Comparison of ENCODE assay signal across 17 mouse cellular contexts in genomic region chr6:82748106-82748672, GRCm38 (mm10). TPM values are rescaled to one million over a fixed set of nuclear protein-coding genes. Genes with fewer than 3 reads are reported as not detected.
A peak's percentile ranks its signal among the peaks of the same experiment; 100 is the strongest.
DNase-seq lines count a peak whose midpoint lies in the region; ATAC-seq and TF ChIP-seq lines count a peak whose summit lies in the region.
"Had no signal": no experiment of that assay in that cellular context is flagged by ENCODE, and none has a peak within 500 bp of the region (broad histone marks: within the 10 kb centered on the region; RNA-seq: fewer than 3 reads in every experiment).

No protein-coding gene starts in this region.

- H3K9ac ChIP-seq in heart, embryonic 15.5 days = no peak overlapping the region
- no peak overlapping the region for H3K9ac ChIP-seq in forebrain, postnatal 0 days

- intact Hi-C loops in gastrocnemius, adult 2 months (cut with DNase I) = no loop called here

- ATAC-seq in heart, embryonic 15.5 days (replicated peaks; ENCODE audit: insufficient number of reproducible peaks, insufficient read depth, low FRiP score, low read depth) = 0 out of 2 replicates have a peak, but pooled peaks have one; percentile 24
- no peak for ATAC-seq in forebrain, postnatal 0 days
- ATAC-seq: forebrain, embryonic 14.5 days; hindbrain, embryonic 16.5 days had no signal

- no peak overlapping the region for H3K4me2 ChIP-seq in heart, embryonic 15.5 days
- H3K4me2 ChIP-seq in forebrain, postnatal 0 days (ENCODE audit: low read depth) = no peak overlapping the region

- H3K36me3 ChIP-seq in heart, embryonic 15.5 days = peaks cover 14% of the 10 kb centered on the region; the same call in 1 of the 2 replicates
- H3K36me3 ChIP-seq in forebrain, postnatal 0 days (ENCODE audit: insufficient read depth) = no peaks in the 10 kb centered on the region

- WGBS in heart, embryonic 15.5 days = 64% methylated on average over 9 of the region's 9 CpGs
- 88% methylated on average over 9 of the region's 9 CpGs for WGBS in forebrain, postnatal 0 days

- H3K27ac ChIP-seq in gastrocnemius, adult 2 months = peak overlapping the region; percentile 97
- H3K27ac ChIP-seq in heart, embryonic 15.5 days = peak overlapping the region; percentile 76
- H3K27ac ChIP-seq in forebrain, postnatal 0 days (ENCODE audit: low read depth, low read length) = no peak overlapping the region

- TF ChIP-seq CTCF in gastrocnemius, adult 2 months (IDR thresholded peaks at IDR 0.05) = no peak
- no peak for TF ChIP-seq CTCF in forebrain, postnatal 0 days (IDR thresholded peaks at IDR 0.05; ENCODE audit: low read depth)

- H3K4me3 ChIP-seq in gastrocnemius, adult 2 months = peak overlapping the region; percentile 1; the same call in 1 of the 2 replicates
- H3K4me3 ChIP-seq in heart, embryonic 15.5 days = no peak overlapping the region
- H3K4me3 ChIP-seq in forebrain, postnatal 0 days (ENCODE audit: low read depth, low read length) = no peak overlapping the region
- H3K4me3 ChIP-seq: erythroblast, embryonic 14.5 days had no signal

- H3K4me1 ChIP-seq in heart, embryonic 15.5 days (replicated peaks) = peaks cover 39% of the 10 kb centered on the region
- H3K4me1 ChIP-seq in forebrain, postnatal 0 days (ENCODE audit: insufficient read depth) = no peaks in the 10 kb centered on the region

- no peaks in the 10 kb centered on the region for H3K9me3 ChIP-seq in heart, embryonic 15.5 days (replicated peaks)
- H3K9me3 ChIP-seq in forebrain, postnatal 0 days (ENCODE audit: low read length) = no peaks in the 10 kb centered on the region

- peak; percentile 45 for DNase-seq in adrenal gland, adult 8-10 months
- DNase-seq in adrenal gland, postnatal 4 days (ENCODE audit: low spot score in 2 of 2) = no peak
- DNase-seq in gastrocnemius, adult 2 months = peak; percentile 84
- no peak for DNase-seq in gastrocnemius, postnatal 10 days
- peak; percentile 68 for DNase-seq in adipocyte (ENCODE audit: low spot score)
- DNase-seq in forebrain, postnatal 0 days = no peak
- no peak for DNase-seq in layer of hippocampus, adult 18-20 months (ENCODE audit: low spot score in 2 of 2)
- DNase-seq: cerebellum, adult 9-10 months; kidney, adult 2 months; kidney, postnatal 14 days; layer of hippocampus, adult 9-11 months; lung, postnatal 10 days; thymus, adult 2 months had no signal

- H3K27me3 ChIP-seq in heart, embryonic 15.5 days = no peaks in the 10 kb centered on the region
- no peaks in the 10 kb centered on the region for H3K27me3 ChIP-seq in forebrain, postnatal 0 days (ENCODE audit: insufficient read depth, low read length)

RNA-seq across cellular contexts. Expression of gene Hk2, which starts 26.1 kb away (rescaled TPM):
- 10 to 100 TPM; 16.3 to 73.4 (median 57.0) TPM for total RNA-seq in adrenal gland, adult 8-10 months (2022)
- 10 to 100 TPM; 16.3 to 19.8 TPM for total RNA-seq in adrenal gland, postnatal 4 days (2021)
- 100 to 1,000 TPM; 243 to 313 TPM for total RNA-seq in gastrocnemius, adult 2 months (2021)
- 10 to 100 TPM; 50.0 to 61.7 TPM for total RNA-seq in gastrocnemius, postnatal 10 days (2021)
- 30.2 and 31.0 TPM in 2 replicates for polyA plus RNA-seq in heart, embryonic 15.5 days (2015; fragmentation: Nextera tagmentation; extraction: Ambion mirVana)
- 1.8 and 2.1 TPM in 2 replicates for total RNA-seq in forebrain, postnatal 0 days (2014; rRNA removed)
- polyA plus RNA-seq in forebrain, postnatal 0 days (2015; fragmentation: Nextera tagmentation; extraction: Ambion mirVana) = 1.3 and 2.8 TPM in 2 replicates
- total RNA-seq in layer of hippocampus, adult 18-20 months (2021) = 1 to 10 TPM; 6.1 to 8.0 TPM

RNA-seq across cellular contexts. Expression of gene Pole4, which starts 43.0 kb away (rescaled TPM):
- total RNA-seq in adrenal gland, adult 8-10 months (2022) = 10 to 100 TPM; 27.4 to 40.4 (median 32.5) TPM
- total RNA-seq in adrenal gland, postnatal 4 days (2021) = 10 to 100 TPM; 40.0 to 41.0 TPM
- total RNA-seq in gastrocnemius, adult 2 months (2021) = 10 to 100 TPM; 16.7 to 18.4 TPM
- 10 to 100 TPM; 26.1 to 28.9 TPM for total RNA-seq in gastrocnemius, postnatal 10 days (2021)
- 78.0 and 81.7 TPM in 2 replicates for polyA plus RNA-seq in heart, embryonic 15.5 days (2015; fragmentation: Nextera tagmentation; extraction: Ambion mirVana)
- 82.3 and 99.0 TPM in 2 replicates for total RNA-seq in forebrain, postnatal 0 days (2014; rRNA removed)
- polyA plus RNA-seq in forebrain, postnatal 0 days (2015; fragmentation: Nextera tagmentation; extraction: Ambion mirVana) = 141 and 146 TPM in 2 replicates
- total RNA-seq in layer of hippocampus, adult 18-20 months (2021) = 10 to 100 TPM; 39.5 to 40.5 TPM

Comparison
In these comparisons a context has a peak if more than half of its experiments do, and no peak if none do; other contexts are left out.
1. DNase-seq: peak in adrenal gland, adult 8-10 months (single experiment), gastrocnemius, adult 2 months (single experiment) and adipocyte (single experiment); none in adrenal gland, postnatal 4 days (0 of 2), gastrocnemius, postnatal 10 days (single experiment), forebrain, postnatal 0 days (single experiment) and layer of hippocampus, adult 18-20 months (0 of 2).